Mouse (Mus musculus) heart, adult 2 months (tissue): ENCODE measurements at regions not wholly inside any gene's neighbourhood (a gene's known extent, or its start where the extent isn't known, plus 50 kb on each side); places are given as distances from the start of the nearest gene placed in this dataset.
"Not testable (repeated sequence)": the region's sequence is repeated elsewhere in the genome, so short reads cannot be mapped to it uniquely, and the experiment has no call there.

Source experiments
- CTCF ChIP-seq: fragments of 200-600 bp; IDR thresholded peaks from 2 replicates; pipeline ENCODE4 v1.8.1; 2022; ENCODE audit warnings: antibody characterized with exemption, mild to moderate bottlenecking, moderate library complexity
- EP300 ChIP-seq: fragments of 200-500 bp; IDR thresholded peaks from 2 replicates; pipeline ENCODE4 v1.6.1; 2011; ENCODE audit warnings: low read depth, low read length, control low read depth; ENCODE audit not compliant: insufficient read depth
- POLR2A ChIP-seq: fragments of 200-500 bp; IDR thresholded peaks from 2 replicates; pipeline ENCODE4 v1.6.1; 2011; ENCODE audit warnings: mild to moderate bottlenecking, low read depth, low read length, control low read depth; ENCODE audit not compliant: insufficient read depth

GRCm38 (mm10) chr11:52483534-52483933 is 87.3 kb downstream of the 9530068E07Rik start:
- not testable (repeated sequence) for TF ChIP-seq EP300, CTCF, POLR2A
